Mouse (Mus musculus) left cerebral cortex, postnatal 36 days (tissue): Measurements from ENCODE around the gene Ablim2. TPM values are rescaled to one million over a fixed set of nuclear protein-coding genes. Genes with fewer than 3 reads are reported as not detected.

Experiments
- DNase-seq, 2 experiments: peaks; one replicate each; pipeline ENCODE4 v3.0.0; 2021 to 2022; ENCODE audit warnings: low spot score in 2 of 2, mixed read lengths in 1 of 2
- intact Hi-C: fragments of 180-260 bp; cut with DNase I; formaldehyde crosslinking; loops from one replicate; pipeline ENCODE4 v1.15.1; 2025
- total RNA-seq, 2 experiments: library from RNA; stranded (reverse); gene quantifications; 2 replicates each; pipeline ENCODE4 v1.2.3; 2021

The Ablim2 gene
- total RNA-seq, 2 experiments from 2014 or later: 150 to 220 TPM

- intact Hi-C loops: loop anchor here (5.0 kb wide), 1 partner anchor 42 kb away; the partner anchor contains the start of gene Ablim2
- DNase-seq: peak; percentile 56 to 63
Measured at GRCm38 (mm10) chr5:35799090-35799489, 41.4 kb downstream of the Ablim2 start.

- no peak for DNase-seq
- intact Hi-C loops: no loop called here
Measured at GRCm38 (mm10) chr5:35803416-35803815, 45.7 kb downstream of the Ablim2 start.

GRCm38 (mm10) chr5:35804685-35805084 lies 47.0 kb downstream of the Ablim2 start:
- no peak for DNase-seq
- intact Hi-C loops: no loop called here

- intact Hi-C loops: no loop called here
Measured at GRCm38 (mm10) chr5:35805209-35805608, 47.5 kb downstream of the Ablim2 start.

GRCm38 (mm10) chr5:35807018-35807417 lies 49.3 kb downstream of the Ablim2 start:
- intact Hi-C loops: no loop called here
- no peak for DNase-seq

More at GRCm38 (mm10) chr5:35805209-35805608, 47.5 kb downstream of the Ablim2 start:
- no peak for DNase-seq

GRCm38 (mm10) chr5:35810526-35810925 lies 52.8 kb downstream of the Ablim2 start:
- DNase-seq: no peak
- intact Hi-C loops: no loop called here

GRCm38 (mm10) chr5:35811639-35812295 lies 54.1 kb downstream of the Ablim2 start:
- no peak for DNase-seq

GRCm38 (mm10) chr5:35814334-35814941 lies 56.8 kb downstream of the Ablim2 start:
- DNase-seq: peak; percentile 84 to 88
- intact Hi-C loops: no loop called here

More at GRCm38 (mm10) chr5:35811639-35812295, 54.1 kb downstream of the Ablim2 start:
- intact Hi-C loops: no loop called here

GRCm38 (mm10) chr5:35815051-35815450 lies 57.4 kb downstream of the Ablim2 start:
- intact Hi-C loops: no loop called here
- DNase-seq: no peak

GRCm38 (mm10) chr5:35817266-35817665 lies 59.6 kb downstream of the Ablim2 start:
- no peak for DNase-seq
- intact Hi-C loops: no loop called here

GRCm38 (mm10) chr5:35817882-35818281 lies 60.2 kb downstream of the Ablim2 start:
- no peak for DNase-seq
- intact Hi-C loops: no loop called here

- peak in 1 of 2 experiments; percentile 48 for DNase-seq
- intact Hi-C loops: no loop called here
Measured at GRCm38 (mm10) chr5:35822721-35823120, 65.0 kb downstream of the Ablim2 start.

- intact Hi-C loops: no loop called here
- no peak for DNase-seq
Measured at GRCm38 (mm10) chr5:35826465-35826864, 68.8 kb downstream of the Ablim2 start.

GRCm38 (mm10) chr5:35827075-35827474 lies 69.4 kb downstream of the Ablim2 start:
- peak; percentile 30 to 32 for DNase-seq
- intact Hi-C loops: no loop called here

- intact Hi-C loops: no loop called here
- no peak for DNase-seq
Measured at GRCm38 (mm10) chr5:35827856-35828255, 70.2 kb downstream of the Ablim2 start.

- DNase-seq: peak; percentile 31 to 40
- intact Hi-C loops: no loop called here
Measured at GRCm38 (mm10) chr5:35830101-35830500, 72.4 kb downstream of the Ablim2 start.

GRCm38 (mm10) chr5:35833881-35834280 lies 76.2 kb downstream of the Ablim2 start:
- intact Hi-C loops: no loop called here
- no peak for DNase-seq

GRCm38 (mm10) chr5:35836992-35837391 lies 79.3 kb downstream of the Ablim2 start:
- intact Hi-C loops: no loop called here
- DNase-seq: peak; percentile 49 to 67

GRCm38 (mm10) chr5:35839262-35839661 lies 81.6 kb downstream of the Ablim2 start:
- intact Hi-C loops: no loop called here
- no peak for DNase-seq

- intact Hi-C loops: no loop called here
- no peak for DNase-seq
Measured at GRCm38 (mm10) chr5:35851485-35851884, 93.8 kb downstream of the Ablim2 start.

GRCm38 (mm10) chr5:35853463-35853862 lies 95.8 kb downstream of the Ablim2 start:
- DNase-seq: no peak
- intact Hi-C loops: no loop called here
